Comparison of ENCODE assay signal across 8 mouse cellular contexts in the genomic region with DNA sequence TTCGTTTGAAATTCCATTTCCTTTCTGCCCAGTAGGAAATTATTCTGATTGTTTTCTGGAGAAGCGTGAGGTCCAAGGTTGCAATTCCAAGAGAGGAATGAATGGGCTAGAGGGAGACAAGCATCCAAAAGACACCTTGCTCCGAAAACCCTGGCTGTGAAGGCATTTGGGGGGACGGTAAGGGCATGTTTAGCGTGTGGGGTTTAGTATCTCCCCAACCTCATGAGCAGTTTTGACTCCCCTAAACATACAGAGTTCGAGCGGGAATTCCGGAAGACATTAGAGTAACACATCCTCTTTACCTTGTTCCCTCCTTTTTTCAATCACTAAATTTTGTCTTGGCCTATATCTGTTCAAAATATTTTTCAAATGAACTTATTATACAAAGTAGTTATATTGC. TPM values are rescaled to one million over a fixed set of nuclear protein-coding genes. Genes with fewer than 3 reads are reported as not detected.
A peak's percentile ranks its signal among the peaks of the same experiment; 100 is the strongest.
DNase-seq lines count a peak whose midpoint lies in the region; ATAC-seq and TF ChIP-seq lines count a peak whose summit lies in the region.

No protein-coding gene starts in this region.

- peak overlapping the region; percentile 99 for H3K27ac ChIP-seq in heart, embryonic 10.5 days
- H3K27ac ChIP-seq in MEL (ENCODE audit: control insufficient read depth, low read depth, low read length): peak overlapping the region; percentile 59
- peak overlapping the region; percentile 99 for H3K27ac ChIP-seq in heart, embryonic 16.5 days (ENCODE audit: low read length)
- peak overlapping the region; percentile 96 for H3K27ac ChIP-seq in liver, postnatal 0 days (ENCODE audit: low read depth)

- TF ChIP-seq CTCF in MEL (IDR thresholded peaks at IDR 0.05 in 2 of 3, conservative IDR thresholded peaks at IDR 0.05 in 1 of 3; ENCODE audit: control insufficient read depth in 1 of 3, insufficient read depth in 1 of 3, low read depth in 2 of 3, low read length in 3 of 3, poor library complexity in 1 of 3, severe bottlenecking in 1 of 3): no peak
- no peak for TF ChIP-seq CTCF in liver, postnatal 0 days (IDR thresholded peaks at IDR 0.05; ENCODE audit: low read depth)

- H3K4me3 ChIP-seq in heart, embryonic 10.5 days: peak overlapping the region; percentile 78
- H3K4me3 ChIP-seq in MEL (ENCODE audit: control insufficient read depth in 1 of 2, insufficient read depth in 1 of 2, low read depth in 2 of 2, low read length in 2 of 2): peak overlapping the region; percentile 33 to 52
- H3K4me3 ChIP-seq in heart, embryonic 16.5 days (ENCODE audit: low read length): peak overlapping the region; percentile 83
- peak overlapping the region; percentile 44 for H3K4me3 ChIP-seq in liver, postnatal 0 days (ENCODE audit: low read depth, low read length)

- H3K4me2 ChIP-seq in heart, embryonic 16.5 days (ENCODE audit: low read depth, low read length): peak overlapping the region; percentile 94
- peak overlapping the region; percentile 72 for H3K4me2 ChIP-seq in liver, postnatal 0 days (ENCODE audit: low read depth, low read length)

- TF ChIP-seq RAD21 in MEL (IDR thresholded peaks at IDR 0.05; ENCODE audit: low read depth, low read length): no peak

- TF ChIP-seq EP300 in MEL (IDR thresholded peaks at IDR 0.05; ENCODE audit: low read depth in 1 of 2, low read length in 2 of 2): no peak
- TF ChIP-seq EP300 in liver, postnatal 0 days (IDR thresholded peaks at IDR 0.05; ENCODE audit: low read depth): no peak

- H3K4me1 ChIP-seq in heart, embryonic 10.5 days: peaks cover 67% of the 10 kb centered on the region
- H3K4me1 ChIP-seq in MEL (ENCODE audit: control insufficient read depth in 1 of 2, insufficient read depth in 2 of 2, low read length in 2 of 2): peaks cover 0 to 26% of the 10 kb centered on the region in 2 experiments; a peak in 3 of 4 replicates
- peaks cover 52% of the 10 kb centered on the region for H3K4me1 ChIP-seq in heart, embryonic 16.5 days (ENCODE audit: control insufficient read depth, insufficient read depth, low read length)
- peaks cover 19% of the 10 kb centered on the region for H3K4me1 ChIP-seq in liver, postnatal 0 days (ENCODE audit: insufficient read depth)

- H3K27me3 ChIP-seq in heart, embryonic 10.5 days (ENCODE audit: insufficient read depth, poor library complexity, severe bottlenecking): 0 out of 2 replicates have a peak, but pooled peaks cover 7% of the 10 kb centered on the region
- peaks cover 24 to 61% of the 10 kb centered on the region in 2 experiments for H3K27me3 ChIP-seq in MEL (ENCODE audit: control insufficient read depth in 1 of 2, insufficient read depth in 2 of 2, low read length in 2 of 2)
- no peaks in the 10 kb centered on the region for H3K27me3 ChIP-seq in heart, embryonic 16.5 days (ENCODE audit: control insufficient read depth, insufficient read depth, low read length)
- peaks cover 55% of the 10 kb centered on the region for H3K27me3 ChIP-seq in liver, postnatal 0 days (ENCODE audit: insufficient read depth, low read length)

- no peak for ATAC-seq in heart, embryonic 16.5 days (replicated peaks; ENCODE audit: extremely low read depth, insufficient read depth, low FRiP score)
- ATAC-seq in liver, postnatal 0 days: no peak

- H3K79me2 ChIP-seq in MEL (ENCODE audit: control insufficient read depth, insufficient read depth, low read length, poor library complexity): peaks cover 7% of the 10 kb centered on the region

- H3K9me3 ChIP-seq in heart, embryonic 10.5 days: no peaks in the 10 kb centered on the region
- H3K9me3 ChIP-seq in MEL (replicated peaks; ENCODE audit: insufficient read depth, low read length): no peaks in the 10 kb centered on the region
- no peaks in the 10 kb centered on the region for H3K9me3 ChIP-seq in heart, embryonic 16.5 days (replicated peaks; ENCODE audit: control insufficient read depth, low read length)
- no peaks in the 10 kb centered on the region for H3K9me3 ChIP-seq in liver, postnatal 0 days (ENCODE audit: low read length)

- no peak for TF ChIP-seq POLR2A in MEL (IDR thresholded peaks at IDR 0.05; ENCODE audit: control insufficient read depth in 1 of 2, insufficient read depth in 1 of 2, low read depth in 1 of 2, low read length in 2 of 2, poor library complexity in 1 of 2)

- no peak for DNase-seq in heart, embryonic 10.5 days (ENCODE audit: low spot score)
- no peak for DNase-seq in heart, postnatal 4 days
- no peak for DNase-seq in MEL (ENCODE audit: low read depth, low spot score)
- no peak for DNase-seq in liver, postnatal 0 days
- no peak for DNase-seq in layer of hippocampus, postnatal 14 days (ENCODE audit: low spot score in 2 of 2)
- no peak for DNase-seq in adrenal gland, postnatal 36 days
- DNase-seq in layer of hippocampus, adult 18-20 months (ENCODE audit: low spot score in 2 of 2): no peak

- under 1% methylated on average over 8 of the region's 8 CpGs for WGBS in heart, embryonic 10.5 days
- WGBS in heart, embryonic 16.5 days: 1% methylated on average over 8 of the region's 8 CpGs
- 2% methylated on average over 8 of the region's 8 CpGs for WGBS in liver, postnatal 0 days (ENCODE audit: insufficient replicate concordance)

- peak overlapping the region; percentile 93 for H3K9ac ChIP-seq in MEL (ENCODE audit: control insufficient read depth, low read depth, low read length, poor library complexity, severe bottlenecking)
- H3K9ac ChIP-seq in heart, embryonic 16.5 days (ENCODE audit: low read length): peak overlapping the region; percentile 93
- peak overlapping the region; percentile 72 for H3K9ac ChIP-seq in liver, postnatal 0 days (replicated peaks)

- no peaks in the 10 kb centered on the region for H3K36me3 ChIP-seq in heart, embryonic 10.5 days
- H3K36me3 ChIP-seq in MEL (ENCODE audit: control insufficient read depth in 1 of 2, insufficient read depth in 2 of 2, low read length in 2 of 2): peaks cover 0 to 15% of the 10 kb centered on the region in 2 experiments; a peak in 2 of 4 replicates
- H3K36me3 ChIP-seq in heart, embryonic 16.5 days (ENCODE audit: control insufficient read depth, insufficient read depth): no peaks in the 10 kb centered on the region
- H3K36me3 ChIP-seq in liver, postnatal 0 days (replicated peaks; ENCODE audit: insufficient read depth, low read length): no peaks in the 10 kb centered on the region

TF ChIP-seq in MEL, 35 proteins besides CTCF, POLR2A, EP300 and RAD21:
- TF ChIP-seq RCOR1 (IDR thresholded peaks at IDR 0.05; ENCODE audit: low read depth, low read length): no peak
- no peak for TF ChIP-seq TBP (IDR thresholded peaks at IDR 0.05; ENCODE audit: low read depth, low read length)
- no peak for TF ChIP-seq ELF1 (IDR thresholded peaks at IDR 0.05; ENCODE audit: low read depth, low read length)
- no peak for TF ChIP-seq TAL1 (IDR thresholded peaks at IDR 0.05; ENCODE audit: low read length)

RNA-seq across cellular contexts. Expression of a gene that starts 0.4 kb away (rescaled TPM):
- 25.1 and 35.2 TPM in 2 replicates for polyA plus RNA-seq in heart, embryonic 10.5 days (2016; fragmentation: Nextera tagmentation; extraction: Ambion mirVana)
- total RNA-seq in heart, postnatal 4 days (2021): 10 to 100 TPM; 44.5 to 54.4 TPM
- total RNA-seq in MEL (2012; rRNA removed): 3.0 and 3.9 TPM in 2 replicates
- 1 to 10 TPM in 1 of 2 experiments, not detected in 1; 2.3 TPM for polyA plus RNA-seq in MEL (2012; ENCODE audit: insufficient read depth in 1 of 2, insufficient read length in 2 of 2, low read depth in 1 of 2, low replicate concordance in 2 of 2, missing spikeins in 1 of 2)
- polyA plus RNA-seq in heart, embryonic 16.5 days (2015; fragmentation: Nextera tagmentation; extraction: Ambion mirVana): 19.1 and 23.8 TPM in 2 replicates
- 14.3 and 20.1 TPM in 2 replicates for polyA plus RNA-seq in liver, postnatal 0 days (2015; fragmentation: Nextera tagmentation; extraction: Ambion mirVana)
- 10 to 100 TPM; 12.8 to 18.6 TPM for total RNA-seq in layer of hippocampus, postnatal 14 days (2021)
- total RNA-seq in adrenal gland, postnatal 36 days (2021): 10 to 100 TPM; 19.2 to 26.1 TPM
- total RNA-seq in layer of hippocampus, adult 18-20 months (2021): 10 to 100 TPM; 24.4 to 28.0 TPM
